Mouse (Mus musculus) ES-E14 (cell line): ENCODE measurements at regions not wholly inside any gene's neighbourhood (a gene's known extent, or its start where the extent isn't known, plus 50 kb on each side); places are given as distances from the start of the nearest gene placed in this dataset.

Experiments used
- HCFC1 ChIP-seq: IDR thresholded peaks from 2 replicates; pipeline ENCODE4 v1.6.1; 2012; ENCODE audit warnings: low read length, inconsistent platforms, borderline replicate concordance; ENCODE audit not compliant: insufficient read depth
- MAFK ChIP-seq: IDR thresholded peaks from 2 replicates; pipeline ENCODE4 v1.6.1; 2014; ENCODE audit warnings: mild to moderate bottlenecking, low read depth, low read length, inconsistent platforms; ENCODE audit not compliant: insufficient read depth

- TF ChIP-seq HCFC1 (no peak), MAFK (no peak)
Observed at GRCm38 (mm10) chr6:51017260-51017999, 363.2 kb upstream of the Npvf start.
